Mouse (Mus musculus) left cerebral cortex, adult 18-20 months (tissue): Measurements from ENCODE around the gene Tgm5. TPM values are rescaled to one million over a fixed set of nuclear protein-coding genes. Genes with fewer than 3 reads are reported as not detected.
"Not testable (repeated sequence)": the region's sequence is repeated elsewhere in the genome, so short reads cannot be mapped to it uniquely, and the experiment has no call there.

Experiments used
- DNase-seq, 2 experiments: peaks; one replicate each; pipeline ENCODE4 v3.0.0; 2021 to 2022; ENCODE audit warnings: low spot score in 2 of 2, mixed read lengths in 1 of 2
- long read RNA-seq, 2 experiments: library from polyadenylated mRNA; stranded (forward); transcript quantifications; one replicate each; pipeline ENCODE4 v2.0.0; 2021
- total RNA-seq, 2 experiments: library from RNA; stranded (reverse); gene quantifications; 2 replicates each; pipeline ENCODE4 v1.2.3; 2021

Tgm5 gene
- total RNA-seq, result under 1 TPM in 1 of 2 experiments, not detected in 1; 0.14 TPM
- long read RNA-seq, experiment 1, result 0 reads
- long read RNA-seq, experiment 2, result 0 reads

DNA sequence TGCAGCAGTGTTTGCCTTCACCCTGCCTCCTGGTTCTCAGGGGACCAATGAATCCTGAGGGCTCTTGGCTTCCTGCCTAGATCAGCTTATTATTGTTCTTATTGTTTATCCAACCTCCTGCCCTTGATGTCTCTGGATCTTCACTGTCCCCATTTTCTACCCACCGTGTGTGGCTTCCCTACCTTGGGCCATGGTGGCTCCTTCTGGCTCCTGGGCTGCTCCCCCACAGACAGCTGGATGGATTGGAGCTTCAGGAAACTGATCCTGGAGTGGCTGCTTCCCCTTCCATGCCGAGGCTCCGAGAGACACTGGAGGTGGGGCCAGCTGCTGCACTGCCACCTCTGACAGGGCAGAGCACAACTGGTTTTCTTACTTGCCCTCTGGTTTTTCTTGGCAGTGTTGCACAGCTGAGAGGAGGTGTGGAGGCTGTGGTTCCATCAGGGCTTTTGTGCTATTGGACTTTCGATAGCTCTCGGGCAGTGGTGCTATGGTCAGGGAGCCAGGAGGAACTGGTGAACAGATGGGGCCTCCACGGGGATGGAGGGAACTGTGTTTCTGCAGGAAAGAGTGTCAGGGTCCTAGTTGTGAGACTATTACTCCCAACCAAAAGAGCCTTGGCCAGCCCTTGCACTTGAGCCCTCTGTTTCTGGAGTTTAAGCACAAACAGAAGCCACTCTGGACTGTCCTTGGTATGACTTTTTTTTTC lies at the start of gene Tgm5:
TSS of gene Tgm5 (minus strand) at position 362 of the 706 bp plus-strand sequence.
- DNase-seq, result no peak

DNA sequence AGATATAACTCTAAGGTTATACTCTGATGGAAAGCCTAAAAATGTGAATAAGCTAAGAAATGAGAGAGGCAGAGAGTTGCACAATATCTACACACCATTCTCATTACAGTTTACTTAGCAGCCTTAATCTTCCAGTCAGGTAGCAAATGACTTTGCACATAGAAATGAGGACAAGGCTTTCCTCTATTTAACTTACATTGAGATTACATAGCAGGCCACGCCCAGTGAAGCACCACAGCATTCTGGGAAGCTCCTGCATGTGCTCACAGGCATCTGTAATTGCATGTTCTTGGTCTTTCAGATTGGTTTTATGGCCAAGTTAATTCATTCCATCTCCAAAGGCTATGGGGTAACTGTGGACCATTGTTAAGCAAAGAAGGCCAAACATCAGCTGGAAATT lies 47.2 kb upstream of the Tgm5 start:
- no peak for DNase-seq

DNA sequence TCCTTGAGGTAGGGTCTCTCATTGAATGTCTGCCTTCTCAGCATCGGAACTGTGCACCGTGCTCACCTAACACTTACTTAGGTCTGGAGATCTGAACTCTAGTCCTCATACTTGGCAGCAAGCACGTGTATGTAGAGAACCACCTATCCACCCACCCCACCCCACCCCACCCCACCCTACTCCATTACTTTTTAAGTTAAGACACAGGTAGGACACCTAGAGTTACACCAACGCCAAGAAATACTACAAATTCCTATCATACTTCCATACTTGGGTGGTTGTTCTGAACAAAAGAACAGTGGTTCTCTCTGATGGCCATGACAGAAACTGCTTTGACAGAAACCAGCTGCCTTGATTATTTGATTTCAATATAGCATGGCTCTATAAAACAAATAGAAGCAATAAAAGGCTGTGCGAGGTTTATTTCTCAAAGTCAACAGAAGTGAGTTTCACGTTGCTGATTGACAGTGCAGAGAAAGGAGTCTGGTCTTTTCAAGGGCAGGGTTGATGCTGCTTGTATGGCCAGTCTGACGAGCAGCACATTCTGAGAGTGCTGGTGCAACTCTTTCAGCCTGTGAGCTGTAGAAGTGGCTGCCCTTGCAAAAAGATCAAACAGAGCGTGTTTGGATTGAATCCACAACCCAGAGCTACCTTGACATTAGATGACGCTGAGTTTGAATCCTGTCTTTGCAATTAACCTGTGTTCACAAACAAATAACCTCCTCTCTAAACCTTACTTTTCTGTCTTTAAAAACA lies 43.4 kb upstream of the Tgm5 start:
- no peak for DNase-seq

DNA sequence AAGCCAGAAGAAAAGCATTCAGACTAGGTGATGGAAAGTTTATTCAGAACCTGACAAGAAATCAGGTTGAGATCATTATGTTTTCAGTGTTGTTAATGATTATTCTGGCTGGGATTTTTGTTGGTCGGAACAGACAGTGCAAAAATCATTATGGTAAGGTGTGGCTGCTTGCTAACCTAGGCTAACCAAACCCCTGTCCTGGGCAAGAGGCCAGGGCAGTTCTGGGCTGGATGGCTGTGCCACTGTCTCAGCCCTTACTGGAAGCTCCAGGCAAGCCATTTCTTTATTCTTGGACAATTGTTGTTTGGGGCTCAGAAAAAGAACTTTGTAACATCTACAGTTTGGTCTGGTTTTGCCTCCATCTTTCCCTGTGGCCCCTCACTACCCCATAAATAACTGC lies 41.9 kb upstream of the Tgm5 start:
- no peak for DNase-seq

DNA sequence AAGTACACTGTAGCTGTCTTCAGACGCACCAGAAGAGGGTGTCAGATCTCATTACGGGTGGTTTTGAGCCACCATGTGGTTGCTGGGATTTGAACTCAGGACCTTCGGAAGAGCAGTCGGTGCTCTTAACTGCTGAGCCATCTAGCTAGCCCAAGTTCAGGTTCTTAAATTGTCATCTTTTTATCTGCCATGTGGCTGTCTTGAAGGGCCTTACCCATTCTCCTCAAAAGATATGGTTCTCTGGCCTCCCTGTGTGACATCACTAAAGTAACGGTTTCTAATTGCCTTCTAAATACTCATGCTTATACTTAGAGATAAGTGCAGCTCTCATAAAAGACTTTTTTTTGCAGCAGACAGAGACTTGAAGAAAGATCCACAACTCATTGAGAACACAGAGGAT lies 40.7 kb upstream of the Tgm5 start:
- DNase-seq, result not testable (repeated sequence)

DNA sequence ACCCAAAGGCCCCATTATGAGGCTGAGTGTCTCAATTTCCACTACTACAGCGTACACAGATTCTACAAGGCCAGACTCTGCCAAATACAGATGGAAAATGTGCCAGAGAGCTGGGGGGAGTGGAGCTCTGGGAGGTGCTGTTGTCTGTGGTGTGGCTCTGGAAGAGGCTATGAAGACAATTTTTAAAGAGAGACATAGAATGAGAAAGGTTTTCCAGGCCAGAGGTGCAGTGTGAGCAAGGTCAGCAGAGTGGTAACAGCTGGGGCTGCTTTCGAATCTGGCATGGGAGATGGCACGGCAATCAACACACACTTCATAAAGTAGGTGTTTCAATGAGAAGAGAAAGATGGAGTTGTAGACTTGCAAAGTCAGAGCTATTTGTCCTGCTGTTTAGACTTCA lies 33.6 kb upstream of the Tgm5 start:
- no peak for DNase-seq

DNA sequence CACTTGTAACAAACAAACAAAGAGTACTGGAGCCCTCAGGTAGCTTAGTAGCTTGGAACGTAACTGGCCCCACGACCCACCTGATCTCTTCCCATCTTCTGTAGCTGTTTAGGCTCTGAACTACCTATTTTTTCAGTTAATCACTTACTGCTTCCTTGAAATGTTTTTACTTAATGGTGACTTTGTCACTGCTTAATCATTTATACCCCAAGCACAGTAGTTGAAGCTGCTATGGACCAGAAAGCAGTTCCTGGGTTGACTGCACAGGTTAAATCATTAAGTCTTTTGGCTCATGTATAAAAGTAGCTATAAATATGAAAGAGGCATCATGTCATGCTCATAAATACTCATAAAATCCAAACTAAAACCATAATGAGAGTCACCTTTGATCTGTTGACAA lies 29.8 kb upstream of the Tgm5 start:
- DNase-seq, result no peak

DNA sequence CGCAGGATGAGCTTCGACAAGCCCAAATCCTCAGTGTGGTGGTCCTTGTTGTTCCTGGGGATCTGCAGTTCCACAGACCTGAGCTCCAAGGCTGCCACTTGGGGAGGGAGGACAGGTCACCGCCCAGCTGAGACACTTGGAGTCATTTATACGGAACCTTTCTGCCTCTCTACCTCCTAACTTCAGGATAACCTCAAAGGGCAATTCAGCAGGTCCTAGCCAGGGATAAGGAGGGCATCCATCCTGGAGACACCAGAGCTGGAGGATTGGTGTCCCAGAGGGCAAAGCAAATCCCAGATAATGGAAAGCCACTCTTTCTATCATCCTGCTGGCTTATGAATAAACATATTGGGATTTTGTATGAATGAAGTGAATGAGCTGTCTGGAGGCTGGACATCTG lies 24.1 kb upstream of the Tgm5 start, which contains the start of gene Tgm7:
TSS of gene Tgm7 (minus strand) at position 101 of the 400 bp plus-strand sequence.
- DNase-seq, result no peak

DNA sequence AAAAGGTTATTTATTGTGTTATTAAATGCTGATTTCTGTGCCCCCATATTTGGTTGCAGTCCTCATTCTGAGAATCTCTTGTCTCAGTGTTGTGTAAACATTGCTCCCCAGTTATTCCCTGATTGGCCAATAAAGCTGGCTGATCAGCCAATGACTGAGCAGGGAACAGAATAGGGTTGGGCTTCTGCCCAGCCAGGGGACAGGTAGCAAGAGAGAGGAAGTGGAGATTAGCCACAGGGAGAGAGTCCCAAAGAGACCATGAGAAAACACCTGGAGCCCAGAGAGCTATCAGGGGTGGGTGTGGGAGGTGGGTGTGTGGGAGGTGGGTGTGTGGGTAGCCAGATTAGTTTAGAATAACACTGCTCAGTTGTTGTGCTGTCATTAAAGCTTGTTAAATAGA lies 20.3 kb upstream of the Tgm5 start:
- DNase-seq, result no peak

DNA sequence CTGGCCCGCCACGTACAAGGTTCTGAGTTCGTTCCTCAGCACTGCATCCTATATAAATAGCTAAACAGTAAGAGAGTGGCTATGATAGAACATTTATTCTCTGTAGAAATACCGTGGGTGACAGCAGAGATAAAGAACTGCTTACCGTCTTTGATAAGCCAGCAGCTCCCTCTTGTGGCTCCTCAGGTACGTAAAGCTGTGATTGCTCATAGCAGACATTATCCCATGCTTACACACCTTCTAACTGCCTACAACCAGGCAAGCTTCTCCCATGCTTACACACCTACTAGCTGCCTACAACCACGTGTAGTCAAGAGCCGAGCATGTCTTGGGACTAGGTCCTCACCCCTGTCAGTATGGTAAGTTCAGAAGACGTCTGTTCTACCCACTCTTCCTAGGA lies 16.4 kb upstream of the Tgm5 start:
- DNase-seq, result peak; percentile 68 to 76

DNA sequence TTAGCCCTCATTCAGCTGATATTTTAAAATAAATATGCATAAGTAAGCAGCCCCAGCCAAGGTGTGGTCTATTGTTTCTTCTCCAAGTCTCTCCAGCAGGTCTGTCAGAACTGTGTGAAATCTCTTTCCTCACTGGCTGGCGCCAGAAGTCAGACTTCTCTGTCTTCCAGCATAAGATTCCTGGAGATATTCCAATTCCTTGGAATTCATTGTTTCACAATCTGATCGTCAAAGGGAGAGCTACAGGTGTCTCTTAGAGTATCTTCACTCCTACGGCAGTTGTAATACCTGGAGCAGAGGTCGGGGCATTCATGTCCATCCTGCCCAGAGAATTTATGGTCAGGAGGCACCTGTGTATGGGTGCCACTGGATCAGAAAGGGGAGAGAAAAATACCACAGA lies 4.1 kb upstream of the Tgm5 start:
- DNase-seq, result no peak

DNA sequence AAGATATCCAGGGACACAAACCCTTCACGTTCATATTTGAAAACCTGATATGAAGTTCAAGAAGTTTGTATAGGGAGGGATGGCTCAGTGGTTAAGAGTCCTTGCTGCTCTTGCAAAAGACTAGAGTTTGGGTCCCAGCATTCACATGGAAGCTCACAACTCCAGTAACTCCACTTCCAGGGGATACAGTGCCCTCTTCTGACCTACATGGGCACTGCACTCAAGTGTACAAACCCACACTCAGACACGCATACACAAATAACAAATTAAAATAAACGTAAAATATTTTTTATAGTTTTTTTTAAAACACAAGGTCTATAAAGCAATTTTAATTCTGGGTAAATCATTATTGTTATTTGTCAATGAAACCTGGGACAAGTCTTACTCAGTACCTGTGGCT lies 2.9 kb upstream of the Tgm5 start:
- no peak for DNase-seq

DNA sequence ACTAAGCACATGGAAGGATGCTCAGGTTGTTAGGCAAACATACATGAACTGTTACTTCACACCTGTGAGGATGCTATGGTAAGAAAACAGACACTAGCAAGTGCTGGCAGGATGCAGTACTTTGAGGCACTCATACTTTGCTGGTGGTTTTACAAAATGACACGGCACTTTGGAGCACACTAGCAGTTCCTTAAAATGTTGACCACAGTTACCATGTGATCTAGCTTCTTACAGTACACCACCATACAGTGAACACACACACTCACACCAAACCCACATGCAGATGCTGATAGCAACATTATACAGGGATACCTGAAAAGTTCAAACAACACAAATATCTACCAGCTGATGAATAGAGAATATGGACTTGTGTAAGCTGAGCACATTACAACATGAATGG lies 3.0 kb downstream of the Tgm5 start:
- no peak for DNase-seq

DNA sequence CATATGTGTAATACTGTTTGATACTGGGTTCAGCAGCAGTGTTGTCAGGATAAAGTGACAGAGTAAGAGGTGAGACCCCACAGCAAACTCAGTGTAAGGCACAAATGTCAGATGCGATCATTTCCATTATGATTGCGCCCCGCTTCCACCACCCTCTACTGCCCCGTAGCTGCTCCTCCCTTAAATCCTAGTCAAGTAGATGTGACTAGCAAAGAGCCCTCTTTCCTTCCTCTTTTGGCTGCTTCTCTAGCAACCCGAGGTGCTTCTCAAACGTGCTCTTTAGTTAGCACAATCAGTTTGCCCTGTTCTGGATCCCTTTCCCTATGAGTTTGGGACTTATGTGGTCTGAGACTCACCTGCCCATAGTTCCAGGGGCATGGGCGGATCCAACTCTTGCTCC lies 10.9 kb downstream of the Tgm5 start:
- no peak for DNase-seq

DNA sequence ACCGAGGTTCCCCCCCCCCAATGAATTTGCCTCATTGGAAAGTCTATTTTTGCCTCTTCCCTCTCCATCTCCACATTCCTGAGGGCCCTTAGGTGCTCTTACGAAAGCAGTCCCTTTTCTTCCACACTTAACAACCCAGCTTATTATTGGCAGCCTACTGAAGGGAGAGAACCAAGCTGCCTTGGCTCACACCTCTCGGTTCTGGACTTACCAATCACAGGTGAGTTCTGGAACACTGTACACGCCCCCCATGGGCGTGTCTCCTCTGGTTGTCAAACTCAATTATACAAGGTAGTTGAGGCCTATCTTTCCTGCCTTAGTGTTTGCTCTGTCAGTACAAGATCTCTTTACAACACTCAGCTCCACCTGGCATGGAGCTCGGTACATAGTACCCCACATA lies 13.8 kb downstream of the Tgm5 start:
- DNase-seq, result no peak

DNA sequence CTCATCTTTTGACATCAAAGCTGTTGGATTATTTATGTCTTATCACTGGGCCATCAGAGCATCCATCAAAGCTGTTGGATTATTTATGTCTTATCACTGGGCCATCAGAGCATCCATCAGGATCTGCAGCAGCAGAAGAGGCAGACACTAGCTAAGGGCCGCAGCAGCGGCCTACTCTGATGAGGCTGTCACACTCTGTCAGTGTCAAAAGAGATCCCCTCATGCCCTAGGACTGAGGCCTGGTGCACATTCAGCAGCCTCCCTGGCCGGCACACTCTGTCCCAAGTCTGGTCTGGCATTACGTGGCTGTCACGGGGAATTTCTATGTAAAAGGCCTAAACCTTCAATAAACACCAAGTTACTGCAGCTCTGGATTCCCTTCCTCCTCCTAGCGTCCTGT lies 16.1 kb downstream of the Tgm5 start:
- DNase-seq, result no peak

DNA sequence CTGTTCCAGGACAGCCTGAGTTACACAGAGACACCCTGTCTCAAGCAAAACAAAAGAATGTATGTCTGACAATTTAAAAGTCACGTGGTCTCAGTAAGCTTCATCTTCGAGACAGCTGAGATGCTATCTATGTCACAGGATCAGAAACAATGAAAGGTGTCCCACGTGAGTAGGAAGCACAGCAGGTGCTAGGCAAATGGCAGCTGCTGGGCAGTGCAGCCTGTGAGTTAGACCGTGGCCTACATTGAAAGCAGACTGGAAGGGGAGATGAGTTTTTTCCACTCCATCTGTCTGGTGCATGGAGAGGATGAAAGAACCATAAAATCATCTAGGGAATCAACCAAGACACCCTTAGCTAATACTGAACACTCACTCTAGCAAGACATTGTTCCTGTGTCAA lies 18.5 kb downstream of the Tgm5 start:
- DNase-seq, result no peak

DNA sequence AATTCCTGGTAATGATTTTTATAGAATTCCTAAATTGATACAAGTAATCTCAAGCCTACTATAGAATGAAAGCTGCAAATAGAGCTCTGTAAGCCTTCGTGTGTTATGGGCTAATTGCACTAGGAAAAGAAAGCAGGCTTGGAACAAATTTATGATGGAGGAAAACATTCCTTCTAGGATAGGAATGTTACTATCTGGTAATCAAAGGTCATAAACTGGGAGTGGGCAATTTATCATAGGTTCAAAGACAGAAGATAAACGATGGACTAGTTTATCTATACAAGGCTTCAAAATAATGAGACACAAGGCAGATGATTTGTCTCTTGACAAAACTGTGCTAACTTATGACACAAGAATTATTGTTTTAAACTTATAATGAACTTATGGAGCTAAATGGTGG lies 24.3 kb downstream of the Tgm5 start:
- no peak for DNase-seq

DNA sequence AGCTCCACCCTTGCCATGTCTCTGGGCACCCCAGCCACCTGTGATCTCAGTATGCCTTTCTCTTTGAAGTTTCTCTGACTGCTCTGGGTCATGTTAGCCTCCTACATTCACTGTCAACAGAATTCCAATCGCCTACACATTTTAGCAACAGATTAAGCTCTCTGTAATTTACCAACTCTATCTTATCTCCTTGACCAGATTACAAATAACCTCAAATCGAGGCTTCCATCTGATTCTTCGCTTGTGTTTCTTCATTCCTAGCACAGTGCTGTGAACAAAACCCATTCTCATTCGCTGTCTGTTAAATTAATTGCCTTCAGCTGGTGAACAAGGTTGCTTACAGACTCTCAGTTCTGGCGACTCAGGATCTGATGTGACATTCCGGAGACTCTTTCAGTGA lies 27.6 kb downstream of the Tgm5 start:
- no peak for DNase-seq

DNA sequence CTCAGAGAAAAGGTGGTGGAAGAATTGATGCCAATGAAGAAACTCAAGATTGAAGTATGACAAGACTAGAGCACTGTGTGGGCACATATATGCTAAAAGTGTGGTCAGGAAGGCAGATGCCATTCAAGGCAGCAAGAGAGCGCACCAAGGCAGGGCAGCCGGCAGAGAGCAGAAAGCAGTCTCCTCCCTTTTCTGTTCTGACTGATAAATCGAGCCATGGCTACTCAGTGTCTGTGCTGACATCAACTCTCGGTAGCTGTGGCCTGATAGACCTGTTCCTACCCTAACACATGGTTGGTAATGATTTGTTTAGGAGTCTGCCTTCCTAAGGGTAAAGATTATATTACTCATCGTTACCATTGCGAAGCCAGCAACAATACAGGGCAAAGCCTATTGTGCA lies 29.7 kb downstream of the Tgm5 start:
- no peak for DNase-seq

DNA sequence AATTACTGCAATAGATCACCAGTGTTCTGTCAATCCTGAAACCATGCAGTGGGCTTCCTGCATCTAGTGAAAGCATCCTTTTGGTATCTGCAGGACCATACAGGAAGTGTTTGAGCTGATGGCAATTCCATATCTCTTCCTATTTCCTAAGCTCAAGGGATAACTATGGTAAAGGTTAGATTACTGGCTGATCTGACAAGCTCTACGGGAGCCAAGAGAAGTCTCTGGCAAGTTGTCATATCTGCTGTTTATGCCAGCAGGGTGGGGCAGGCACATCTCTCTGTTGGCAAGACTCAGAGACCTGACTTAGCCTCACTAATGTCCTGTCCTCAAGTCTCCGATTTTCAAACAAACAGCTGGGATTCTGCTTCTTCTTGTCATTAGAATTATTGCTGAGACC lies 31.6 kb downstream of the Tgm5 start:
- no peak for DNase-seq

DNA sequence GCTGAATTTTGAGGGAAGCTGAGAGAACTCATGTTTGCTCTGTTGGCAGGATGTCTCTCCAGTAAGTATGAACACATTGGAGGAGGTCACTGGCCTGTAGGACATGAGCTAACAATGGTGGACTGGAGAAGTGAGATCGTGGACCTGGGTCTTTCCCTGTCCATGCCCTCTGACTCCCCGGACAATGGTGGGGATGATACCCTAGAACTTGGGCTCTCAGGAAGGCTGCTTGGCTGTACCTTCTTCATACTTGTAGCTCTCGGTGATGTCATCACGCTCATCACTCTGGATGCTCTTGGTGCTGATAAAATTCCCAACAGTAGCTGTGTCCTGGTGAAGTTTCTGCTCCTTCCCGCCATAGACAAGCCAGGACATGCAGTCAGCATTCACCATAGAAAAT lies 33.5 kb downstream of the Tgm5 start:
- DNase-seq, result no peak

DNA sequence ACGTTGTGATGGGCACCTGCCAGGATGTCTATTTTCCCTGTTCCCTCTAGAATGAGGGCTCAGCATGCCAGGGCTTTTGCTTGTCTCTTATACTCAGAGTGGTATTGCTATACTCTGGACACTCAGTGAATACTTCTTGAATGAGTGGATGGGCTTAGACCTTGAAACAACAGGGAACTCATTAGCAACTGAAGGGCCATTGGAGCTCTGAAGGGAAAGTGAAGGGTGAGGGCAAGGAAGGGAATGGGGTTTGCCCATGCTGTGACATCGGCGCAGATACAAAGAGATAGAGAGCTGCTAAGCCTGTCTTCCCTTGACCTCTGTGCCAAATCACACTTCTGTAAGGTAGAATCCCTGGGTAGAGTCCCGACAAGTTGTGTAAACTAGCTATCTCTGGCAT lies 40.0 kb downstream of the Tgm5 start:
- DNase-seq, result no peak
